Mouse (Mus musculus) heart, adult 2 months (tissue): ENCODE measurements at regions not wholly inside any gene's neighbourhood (a gene's known extent, or its start where the extent isn't known, plus 50 kb on each side); places are given as distances from the start of the nearest gene placed in this dataset.

Source experiments
- DNase-seq, 2 experiments: peaks; one replicate each; pipeline ENCODE4 v3.0.0; 2021
- H3K27ac ChIP-seq: fragments of 200-600 bp; 2 replicates; pipeline ENCODE4 v1.8.1; 2022
- H3K27me3 ChIP-seq: fragments of 200-500 bp; 2 replicates; pipeline ENCODE4 v1.6.1; 2012; ENCODE audit warnings: mild to moderate bottlenecking, low read length, inconsistent platforms, mixed read lengths; ENCODE audit not compliant: control insufficient read depth, insufficient read depth
- H3K36me3 ChIP-seq: fragments of 200-500 bp; 2 replicates; pipeline ENCODE4 v1.6.1; 2012; ENCODE audit warnings: low read length, inconsistent platforms; ENCODE audit not compliant: control insufficient read depth, insufficient read depth
- H3K4me1 ChIP-seq: fragments of 200-500 bp; 2 replicates; pipeline ENCODE4 v1.6.1; 2011; ENCODE audit warnings: low read length; ENCODE audit not compliant: control insufficient read depth, insufficient read depth
- H3K4me3 ChIP-seq: fragments of 200-600 bp; 2 replicates; pipeline ENCODE4 v1.8.1; 2022
- H3K79me2 ChIP-seq: fragments of 200-500 bp; replicated peaks from 2 replicates; pipeline ENCODE4 v1.6.1; 2012; ENCODE audit warnings: mild to moderate bottlenecking, inconsistent platforms, low read length, moderate library complexity, mixed read lengths; ENCODE audit not compliant: control insufficient read depth, insufficient read depth
- H3K9ac ChIP-seq: fragments of 200-500 bp; 2 replicates; pipeline ENCODE4 v1.6.1; 2012; ENCODE audit warnings: low read depth, mild to moderate bottlenecking, control low read depth, inconsistent platforms, low read length, mixed read lengths
- CTCF ChIP-seq: fragments of 200-600 bp; IDR thresholded peaks from 2 replicates; pipeline ENCODE4 v1.8.1; 2022; ENCODE audit warnings: antibody characterized with exemption, mild to moderate bottlenecking, moderate library complexity
- EP300 ChIP-seq: fragments of 200-500 bp; IDR thresholded peaks from 2 replicates; pipeline ENCODE4 v1.6.1; 2011; ENCODE audit warnings: low read depth, low read length, control low read depth; ENCODE audit not compliant: insufficient read depth
- POLR2A ChIP-seq: fragments of 200-500 bp; IDR thresholded peaks from 2 replicates; pipeline ENCODE4 v1.6.1; 2011; ENCODE audit warnings: mild to moderate bottlenecking, low read depth, low read length, control low read depth; ENCODE audit not compliant: insufficient read depth
- WGBS: fragments of 180-500 bp; shearing (Covaris S2); methylation state at CpG from one replicate; pipeline ENCODE4 v1.1.7; 2018; 5-methylcytosine and 5-hydroxymethylcytosine counted together
- intact Hi-C: fragments of 180-260 bp; cut with DNase I; formaldehyde crosslinking; loops from one replicate; pipeline ENCODE4 v1.15.1; 2025

DNA sequence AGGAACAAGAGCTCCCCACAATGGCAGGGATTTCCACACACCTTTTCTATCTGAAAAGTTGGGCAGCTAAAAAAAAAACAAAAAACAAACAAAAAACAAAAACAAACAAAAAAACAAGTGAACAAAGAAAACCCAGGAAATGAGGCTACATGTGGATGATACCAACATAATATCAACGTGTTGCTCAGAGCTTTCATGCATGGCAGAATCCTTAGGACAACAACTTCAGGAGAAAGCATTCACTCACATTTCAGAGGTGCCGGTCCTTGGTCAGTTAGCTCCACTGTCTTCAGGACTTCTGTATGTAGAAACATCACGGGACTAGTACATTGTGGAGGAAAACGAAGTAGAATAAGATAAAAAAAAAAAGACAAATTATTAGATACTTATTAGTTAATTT lies 94.8 kb upstream of the Cpm start:
- Histone ChIP-seq H3K4me1 (peaks cover 2% of the 10 kb centered on the region), H3K79me2 (no peaks in the 10 kb centered on the region), H3K27me3 (no peaks in the 10 kb centered on the region; the same call in 1 of the 2 replicates), H3K9ac (no peak overlapping the region), H3K27ac (no peak overlapping the region), H3K4me3 (no peak overlapping the region), H3K36me3 (no peaks in the 10 kb centered on the region)
- no peak for DNase-seq
- 81% methylated on average over 4 of the region's 4 CpGs for WGBS
- intact Hi-C loops = no loop called here
- TF ChIP-seq POLR2A = no peak
- TF ChIP-seq CTCF = no peak
- TF ChIP-seq EP300 = no peak

DNA sequence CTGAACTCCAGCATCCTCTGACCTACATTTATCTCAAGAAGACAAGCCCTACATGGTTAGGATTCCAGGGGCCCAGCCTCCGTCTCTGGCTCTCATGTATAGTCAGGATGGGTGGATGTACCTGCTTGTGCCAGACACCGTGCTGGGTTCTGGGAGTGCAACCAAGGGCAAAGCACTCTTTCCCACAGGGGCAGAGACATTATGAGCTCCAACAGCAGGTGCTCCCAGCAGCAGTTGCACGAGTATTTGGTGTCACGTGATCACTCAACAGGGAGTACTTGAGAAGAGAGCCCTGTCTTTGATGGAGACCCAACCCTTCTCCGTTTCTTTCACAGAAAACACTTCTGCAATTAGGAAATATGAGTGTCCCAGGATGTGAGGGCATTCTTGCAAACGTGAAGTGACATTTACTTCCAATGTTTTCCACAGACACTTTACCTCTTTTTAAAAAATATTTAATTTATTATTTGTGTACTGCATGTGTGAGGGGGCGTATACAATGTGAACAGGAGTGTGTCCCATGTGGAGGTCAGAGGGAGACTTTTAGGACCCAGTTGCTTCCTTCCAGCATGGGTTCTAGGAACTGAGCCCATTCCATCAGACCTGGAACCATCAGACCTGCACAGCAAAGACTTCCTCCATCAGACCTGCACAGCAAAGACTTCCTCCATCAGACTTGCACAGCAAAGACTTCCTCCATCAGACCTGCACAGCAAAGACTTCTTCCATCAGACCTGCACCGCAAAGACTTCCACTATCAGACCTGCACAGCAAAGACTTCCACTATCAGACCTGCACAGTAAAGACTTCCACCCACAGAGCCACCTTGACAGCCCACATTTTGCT lies 95.5 kb upstream of the Cpm start:
- Histone ChIP-seq H3K36me3 (no peaks in the 10 kb centered on the region), H3K4me3 (no peak overlapping the region), H3K9ac (no peak overlapping the region), H3K27me3 (no peaks in the 10 kb centered on the region; the same call in 1 of the 2 replicates), H3K79me2 (no peaks in the 10 kb centered on the region), H3K27ac (no peak overlapping the region), H3K4me1 (peaks cover 2% of the 10 kb centered on the region)
- DNase-seq = no peak
- TF ChIP-seq POLR2A (no peak), CTCF (no peak), EP300 (no peak)
- intact Hi-C loops = no loop called here
- WGBS = 84% methylated on average over 8 of the region's 8 CpGs

DNA sequence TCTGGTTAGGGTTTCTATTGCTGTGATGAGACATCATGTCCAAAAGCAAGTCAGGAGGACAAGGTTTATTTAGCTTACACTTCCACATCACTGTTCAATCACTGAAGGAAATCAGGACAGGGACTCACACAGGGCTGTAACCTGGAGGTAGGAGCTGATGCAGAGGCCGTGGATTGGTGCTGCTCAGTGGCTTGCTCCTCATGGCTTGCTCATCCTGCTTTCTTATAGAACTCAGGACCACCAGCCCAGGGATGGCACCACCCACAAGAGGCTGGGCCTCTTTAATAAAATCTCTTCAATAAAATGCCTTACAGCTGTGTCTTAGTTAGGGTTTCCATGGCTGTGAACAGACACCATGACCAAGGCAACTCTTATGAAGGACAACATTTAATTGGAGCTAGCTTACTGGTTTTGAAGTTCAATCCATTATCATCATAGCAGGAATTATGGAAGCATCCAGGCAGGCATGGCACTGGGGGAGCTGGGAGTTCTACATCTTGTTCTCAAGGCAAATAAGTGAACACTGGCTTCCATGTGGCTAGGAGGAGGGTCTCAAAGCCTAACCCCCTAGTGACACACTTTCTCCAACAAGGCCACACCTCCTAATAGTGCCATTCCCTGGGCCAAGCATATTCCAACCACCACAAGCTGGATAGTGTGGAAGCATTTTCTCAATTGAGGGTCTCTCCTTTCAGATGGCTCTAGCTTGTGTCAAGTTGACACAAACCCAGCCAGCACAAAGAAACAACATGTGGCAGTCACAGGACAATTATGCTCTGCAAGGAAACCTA lies 96.4 kb upstream of the Cpm start:
- Histone ChIP-seq H3K4me1 (peaks cover 2% of the 10 kb centered on the region), H3K9ac (no peak overlapping the region), H3K27ac (no peak overlapping the region), H3K4me3 (no peak overlapping the region), H3K36me3 (no peaks in the 10 kb centered on the region), H3K27me3 (no peaks in the 10 kb centered on the region; the same call in 1 of the 2 replicates), H3K79me2 (no peaks in the 10 kb centered on the region)
- intact Hi-C loops = no loop called here
- DNase-seq = no peak
- TF ChIP-seq POLR2A (no peak), EP300 (no peak), CTCF (no peak)
- 97% methylated on average over 1 of the region's 1 CpGs for WGBS

DNA sequence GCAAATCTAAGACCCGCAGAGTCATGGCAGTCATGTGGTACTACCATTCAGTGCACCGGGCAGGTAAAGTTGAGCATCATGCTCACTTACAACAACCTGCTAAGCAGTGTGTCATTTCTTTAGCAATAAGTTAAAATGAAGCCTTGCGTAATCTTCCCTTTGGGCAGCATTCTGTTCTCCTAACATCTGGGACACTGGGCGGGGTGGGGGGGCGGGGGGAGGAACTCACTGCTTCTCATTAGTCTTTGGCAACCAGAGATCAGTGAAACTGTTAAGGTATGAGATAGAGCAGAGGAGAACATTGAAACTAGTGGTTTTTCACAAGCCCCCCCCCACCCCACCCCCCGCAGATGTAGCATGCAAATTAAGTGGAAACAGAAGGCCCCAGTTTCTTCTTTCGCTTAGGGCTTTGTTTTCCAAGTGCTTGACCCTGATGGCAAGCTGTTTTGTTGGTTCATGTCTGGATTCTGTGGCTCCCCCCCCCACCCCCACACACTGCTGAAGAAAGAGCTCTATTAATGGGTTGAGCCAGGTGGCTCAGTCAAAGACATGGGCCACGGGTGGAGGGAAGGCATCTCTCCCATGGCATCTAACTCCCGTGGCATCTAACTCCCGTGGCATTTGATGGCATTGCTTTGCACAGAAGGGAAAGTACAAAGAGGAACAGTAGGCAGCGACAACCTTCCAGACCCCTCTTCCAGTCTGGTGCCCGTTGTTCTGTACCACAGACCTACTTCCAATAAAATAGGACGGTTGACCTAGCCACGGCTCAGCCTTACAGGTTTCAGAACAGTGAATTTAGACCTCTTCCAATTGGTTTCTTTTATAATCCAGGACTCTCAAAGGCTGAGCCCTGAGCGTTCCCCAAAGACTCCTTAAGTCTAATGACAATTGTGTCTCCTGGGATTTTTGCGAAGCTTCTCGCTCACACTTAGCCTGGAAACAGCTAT lies 97.2 kb upstream of the Cpm start:
- Histone ChIP-seq H3K4me1 (peaks cover 2% of the 10 kb centered on the region), H3K79me2 (no peaks in the 10 kb centered on the region), H3K27ac (no peak overlapping the region), H3K27me3 (no peaks in the 10 kb centered on the region), H3K36me3 (no peaks in the 10 kb centered on the region), H3K4me3 (no peak overlapping the region), H3K9ac (no peak overlapping the region)
- TF ChIP-seq POLR2A (no peak), CTCF (no peak), EP300 (no peak)
- 83% methylated on average over 17 of the region's 17 CpGs for WGBS
- intact Hi-C loops = no loop called here
- DNase-seq = no peak

DNA sequence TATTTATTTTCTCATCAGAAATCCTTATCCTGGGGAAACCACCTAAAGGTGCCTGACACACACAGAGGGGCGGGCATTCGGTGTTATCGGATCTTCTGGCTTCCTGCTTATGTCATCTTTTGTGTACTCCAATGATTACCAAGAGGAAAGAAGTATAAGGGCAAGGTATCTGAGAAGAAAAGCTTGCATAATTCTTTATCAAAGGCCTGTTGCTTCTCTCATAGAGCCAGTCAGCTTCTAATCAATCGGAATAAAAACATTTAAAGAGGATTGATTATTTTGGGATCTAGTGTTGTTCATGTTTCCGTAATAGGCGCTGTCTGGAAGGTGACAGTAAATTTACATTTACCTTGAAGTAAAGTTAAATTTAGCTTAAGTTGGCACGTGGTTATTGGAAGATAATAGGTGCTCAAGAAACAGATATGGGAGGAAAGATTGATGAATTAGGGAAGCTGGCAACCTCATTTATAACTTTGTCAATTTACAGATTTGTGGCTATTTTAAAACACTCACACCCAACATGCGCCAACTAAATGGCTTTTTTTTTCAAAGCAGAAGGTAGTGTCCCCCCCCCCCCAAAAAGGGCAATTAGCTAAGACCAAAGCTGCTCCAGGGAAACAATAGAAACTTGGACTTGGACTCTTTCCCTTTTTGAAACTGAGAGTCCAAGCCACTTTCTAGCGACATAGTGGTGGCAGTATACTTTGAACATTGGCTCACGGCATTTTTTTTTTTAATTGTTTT lies 98.3 kb upstream of the Cpm start:
- H3K4me1 ChIP-seq = peaks cover 2% of the 10 kb centered on the region
- H3K27me3 ChIP-seq = no peaks in the 10 kb centered on the region
- no peaks in the 10 kb centered on the region for H3K36me3 ChIP-seq
- H3K27ac ChIP-seq = no peak overlapping the region
- intact Hi-C loops = no loop called here
- H3K79me2 ChIP-seq = no peaks in the 10 kb centered on the region
- H3K4me3 ChIP-seq = no peak overlapping the region
- H3K9ac ChIP-seq = no peak overlapping the region
- 56% methylated on average over 10 of the region's 10 CpGs for WGBS
- DNase-seq = no peak
- TF ChIP-seq CTCF (no peak), POLR2A (no peak), EP300 (no peak)
